Mouse (Mus musculus) midbrain, embryonic 16.5 days (tissue): ENCODE results near the gene Klhdc10. TPM values are rescaled to one million over a fixed set of nuclear protein-coding genes. Genes with fewer than 3 reads are reported as not detected.

Experiments used
- polyA plus RNA-seq: library from polyadenylated mRNA; unstranded; fragments of >200 nt; fragmentation: Nextera tagmentation; extraction: Ambion mirVana; gene quantifications from 2 replicates; pipeline ENCODE4 v1.2.1, GENCODE M21; 2015

Gene Klhdc10
- polyA plus RNA-seq, 1 experiment from 2014 or later: 41.7 TPM

Other genes starting within 250 kb of the Klhdc10 start
- gene Ube2h, start 97.3 kb upstream of the Klhdc10 start, polyA plus RNA-seq: 56.7 and 57.0 TPM in 2 replicates
- 66.8 and 72.4 TPM in 2 replicates for gene Zc3hc1, start 10.8 kb upstream of the Klhdc10 start, polyA plus RNA-seq
- gene Tmem209, start 107.9 kb downstream of the Klhdc10 start, polyA plus RNA-seq: 30.3 TPM in 2 replicates
- 0.14 TPM in 1 of 2 replicates, not detected in the other for gene Ssmem1, start 108.0 kb downstream of the Klhdc10 start, polyA plus RNA-seq
- 9.0 and 10.2 TPM in 2 replicates for gene Cpa2, start 139.7 kb downstream of the Klhdc10 start, polyA plus RNA-seq
- gene Cpa4, start 166.5 kb downstream of the Klhdc10 start, polyA plus RNA-seq: 1.0 and 1.4 TPM in 2 replicates
- not detected in 2 replicates for gene Cpa5, start 209.1 kb downstream of the Klhdc10 start, polyA plus RNA-seq
- gene Cpa1, start 237.3 kb downstream of the Klhdc10 start, polyA plus RNA-seq: 0.90 and 0.91 TPM in 2 replicates